Mouse (Mus musculus) spleen, postnatal 10 days (tissue): Measurements from ENCODE around the gene 4632433K11Rik.
"Not testable (repeated sequence)": the region's sequence is repeated elsewhere in the genome, so short reads cannot be mapped to it uniquely, and the experiment has no call there.

ENCODE experiments used
- DNase-seq, 2 experiments: peaks; one replicate each; pipeline ENCODE4 v3.0.0; 2021 to 2022; ENCODE audit warnings: low spot score in 2 of 2

The 4632433K11Rik gene

DNA sequence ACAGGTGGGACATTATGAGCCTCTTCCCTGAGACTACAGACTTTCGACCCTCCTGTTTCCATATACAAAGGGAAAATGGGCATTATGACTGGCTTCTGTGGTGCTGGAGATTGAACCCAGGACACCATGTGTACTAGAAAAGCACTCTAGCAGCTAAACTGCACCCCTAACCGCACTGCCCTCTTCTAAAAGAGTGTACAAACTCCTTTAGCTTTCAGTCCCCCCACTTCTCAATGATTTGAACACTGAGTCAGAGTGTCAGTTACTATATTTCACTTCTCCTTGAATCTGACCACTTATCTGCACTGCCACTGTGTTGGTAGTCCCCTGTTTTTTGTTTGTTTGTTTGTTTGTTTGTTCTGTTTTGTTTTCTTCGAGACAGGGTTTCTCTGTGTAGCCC is at the start of gene 4632433K11Rik:
4632433K11Rik (plus strand) TSS at position 301 of the 400 bp plus-strand sequence.
- no peak for DNase-seq

DNA sequence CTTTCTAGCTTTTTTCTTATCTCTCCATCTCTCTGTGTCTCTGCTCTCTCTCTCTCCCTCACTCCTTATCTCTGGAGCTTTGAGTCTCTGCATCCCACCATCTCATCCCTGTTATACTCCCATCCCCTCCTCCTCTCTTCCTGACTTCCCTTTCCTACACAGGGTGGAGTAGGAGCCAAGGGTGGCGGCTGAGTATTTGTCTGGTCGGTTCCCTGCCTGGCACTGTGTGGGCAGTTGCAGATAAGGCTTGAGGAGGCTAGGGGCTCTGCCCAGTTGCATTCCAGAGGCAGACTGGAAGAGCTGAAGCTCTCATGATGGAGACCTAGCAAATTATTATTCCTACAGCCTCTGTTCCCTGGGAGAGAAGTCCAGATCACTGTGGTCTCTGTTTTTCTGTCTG is 45.7 kb upstream of the 4632433K11Rik start:
- no peak for DNase-seq

DNA sequence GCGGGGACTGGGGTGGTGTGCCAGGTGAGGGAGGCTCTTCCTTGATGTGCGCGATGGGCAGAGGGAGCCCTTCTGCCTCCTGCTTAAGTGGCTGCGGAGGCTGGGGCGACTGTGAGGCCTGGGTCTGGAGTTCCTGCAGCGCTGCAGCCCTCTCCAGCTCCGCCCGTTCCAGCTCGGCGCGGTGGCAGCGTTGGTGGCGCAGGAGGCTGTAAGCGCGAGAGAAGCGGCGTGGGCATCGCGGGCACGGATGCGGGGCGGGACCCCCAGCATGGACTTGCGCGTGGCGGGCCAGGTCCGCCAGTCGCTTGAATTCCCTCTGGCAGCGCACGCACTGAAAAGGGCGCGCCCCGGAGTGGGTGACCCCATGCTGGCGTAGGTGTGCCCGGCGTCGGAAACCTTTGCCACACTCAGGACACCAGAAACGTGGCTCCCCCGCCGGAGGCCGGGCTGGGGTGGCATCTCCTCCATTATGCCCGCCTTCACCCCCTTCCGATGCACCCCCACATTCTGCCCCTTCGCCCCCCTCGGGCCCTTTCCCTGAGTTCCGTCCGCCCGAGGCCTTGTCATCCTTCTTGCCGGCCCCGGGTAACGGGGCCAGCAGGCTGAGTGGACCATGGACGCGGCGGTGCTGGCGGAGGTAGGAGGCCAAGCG is 40.4 kb upstream of the 4632433K11Rik start:
- no peak for DNase-seq

DNA sequence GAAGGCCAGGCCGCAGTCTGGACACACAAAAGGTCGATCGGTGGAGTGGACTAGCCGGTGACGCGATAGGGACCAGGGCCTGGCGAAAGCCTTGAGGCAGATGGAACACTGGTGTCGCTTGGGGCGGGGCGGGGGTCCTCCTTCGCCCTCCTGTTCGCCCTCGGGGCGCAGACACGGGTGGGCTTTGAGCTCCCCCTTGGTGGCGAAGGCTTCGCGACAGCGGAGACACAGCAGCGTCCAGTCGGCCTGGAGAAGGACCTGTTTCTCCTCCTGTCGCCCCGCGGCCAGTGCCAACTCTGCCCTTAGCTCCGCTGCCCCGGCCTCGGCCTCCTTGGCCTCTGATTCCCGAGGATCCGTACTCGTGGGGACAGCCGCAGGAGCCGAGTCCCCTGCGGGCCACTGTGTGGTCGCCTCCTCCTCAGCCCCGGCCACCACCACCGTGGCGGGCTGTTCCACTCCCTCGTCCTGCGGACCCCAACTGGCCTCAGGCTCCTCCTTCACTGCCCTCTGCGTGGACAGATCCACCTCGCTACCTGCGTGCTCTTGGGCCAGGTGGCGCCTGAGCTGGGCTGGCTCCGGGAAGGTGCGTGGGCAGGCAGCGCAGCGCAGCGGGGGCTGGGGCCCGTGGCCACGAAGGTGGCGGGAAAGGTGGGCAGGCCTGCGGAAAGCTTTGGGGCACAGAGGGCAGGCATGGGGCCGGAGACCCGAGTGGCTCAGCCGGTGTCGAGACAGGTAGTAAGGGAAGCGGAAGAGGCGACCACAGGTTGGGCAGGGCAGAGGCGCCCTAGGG is 39.7 kb upstream of the 4632433K11Rik start:
- no peak for DNase-seq

DNA sequence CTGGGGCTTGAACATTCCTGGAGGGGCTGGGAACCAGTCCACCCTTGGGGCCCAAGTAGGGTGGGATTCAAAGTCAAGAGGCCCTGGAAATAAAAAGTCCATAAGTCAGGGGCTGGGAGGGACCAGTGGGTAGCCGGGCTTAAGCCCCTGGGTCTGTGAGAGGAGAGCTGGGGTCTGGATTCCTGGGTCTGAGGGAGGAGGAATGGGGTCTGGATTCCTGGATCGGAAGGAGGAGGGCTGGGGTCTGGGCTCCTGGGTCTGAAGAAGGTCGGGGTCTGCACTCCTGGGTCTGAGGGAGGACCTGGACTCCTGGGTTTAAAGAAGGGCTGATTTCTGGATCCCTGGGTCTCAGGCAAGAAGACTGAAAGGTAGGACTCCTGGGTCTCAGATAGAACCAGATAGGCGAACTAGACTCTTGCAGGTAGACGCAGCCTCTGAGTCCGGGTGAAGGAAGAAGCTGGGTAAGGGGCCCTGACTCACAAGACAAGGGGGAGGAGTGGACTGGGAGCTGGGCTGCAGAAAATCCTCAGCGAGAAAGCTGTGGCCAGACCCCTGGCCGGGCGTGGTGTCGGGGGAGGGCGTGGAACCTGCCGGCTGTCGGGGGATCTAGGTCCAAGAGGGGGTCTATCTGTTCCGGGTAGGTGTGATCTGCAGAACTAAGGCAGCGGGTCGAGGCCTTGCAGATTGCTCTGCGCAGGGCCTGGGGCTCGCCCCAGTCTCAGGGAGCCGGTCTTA is 38.5 kb upstream of the 4632433K11Rik start:
- DNase-seq = no peak

DNA sequence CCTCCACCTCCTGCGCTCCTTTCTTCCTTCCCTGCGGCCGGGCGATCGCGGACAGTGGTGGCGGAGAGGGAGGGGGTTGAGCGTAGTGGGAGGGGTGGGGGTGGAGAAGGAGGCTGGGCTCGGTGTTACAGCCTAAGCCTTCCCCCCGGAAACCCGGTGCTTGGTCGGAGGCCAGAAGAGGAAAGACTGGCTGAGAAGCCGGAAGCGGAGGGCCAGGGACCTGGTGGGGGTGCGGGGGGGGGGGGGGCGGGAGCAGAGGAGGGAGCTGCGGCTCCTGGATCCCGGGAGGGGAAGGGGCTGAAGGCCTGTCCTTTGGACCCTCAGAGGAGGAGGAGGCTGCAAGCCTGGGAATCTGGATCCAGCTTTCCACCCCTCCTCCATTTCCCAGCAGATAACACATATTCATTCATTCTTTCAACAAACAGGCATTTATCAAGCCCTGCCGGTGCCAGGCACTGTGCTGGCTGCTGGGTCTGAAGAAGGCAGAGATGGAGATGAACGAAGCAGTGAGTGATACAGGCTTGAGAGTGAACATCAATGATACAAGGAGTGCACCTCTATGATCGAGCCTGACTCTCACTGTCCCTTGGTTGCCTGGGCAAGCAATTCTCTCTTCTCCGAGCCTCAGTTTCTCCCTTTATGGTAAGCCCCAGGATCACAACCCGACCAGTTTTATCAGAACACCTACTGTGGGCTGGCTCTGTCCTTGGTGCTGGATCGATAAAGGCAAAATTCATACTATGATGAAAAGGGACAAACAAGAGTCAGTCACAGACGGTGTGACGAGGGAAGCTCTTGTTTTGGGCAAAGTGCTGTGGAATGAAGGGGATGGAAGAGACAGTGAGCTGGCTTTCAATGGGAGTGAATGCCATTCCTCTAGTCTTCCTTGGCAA is 37.7 kb upstream of the 4632433K11Rik start, which contains the start of gene Zfp579:
Zfp579 (minus strand) TSS at position 156 of the 893 bp plus-strand sequence.
- DNase-seq = peak; percentile 39 to 82

DNA sequence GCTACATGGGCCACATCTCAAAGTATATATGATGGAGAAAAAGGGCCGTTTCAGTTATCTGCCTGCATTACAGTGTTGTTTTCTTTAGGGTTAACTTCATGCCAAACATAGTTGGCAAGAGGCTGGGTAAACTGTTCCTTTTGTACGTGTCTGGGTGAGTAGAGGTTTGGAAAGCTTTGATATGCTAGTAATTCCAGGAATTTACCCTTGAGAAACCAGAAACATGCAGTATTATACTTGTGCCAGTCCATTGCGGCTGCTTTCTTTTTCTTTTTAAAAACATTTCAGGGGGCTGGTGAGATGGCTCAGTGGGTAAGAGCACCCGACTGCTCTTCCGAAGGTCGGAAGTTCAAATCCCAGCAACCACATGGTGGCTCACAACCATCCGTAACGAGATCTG is 37.0 kb upstream of the 4632433K11Rik start:
- DNase-seq = no peak

DNA sequence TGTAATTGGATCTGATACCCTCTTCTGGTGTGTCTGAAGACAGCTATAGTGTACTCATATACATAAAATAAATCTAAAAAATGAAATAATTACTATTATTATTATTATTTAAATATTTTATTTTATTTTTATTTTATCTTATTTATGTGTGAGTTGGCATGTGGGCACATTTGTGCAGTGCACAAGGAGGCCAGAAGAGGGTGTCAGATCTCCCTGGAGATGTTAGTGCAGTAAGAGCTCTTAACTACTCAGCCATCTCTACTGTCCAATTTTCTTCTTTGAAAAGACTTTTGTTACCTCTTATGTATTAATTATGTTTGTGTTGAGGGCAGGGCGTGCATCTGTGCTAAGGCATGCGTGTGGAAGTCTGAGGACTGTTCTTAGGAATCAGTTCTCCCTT is 34.0 kb upstream of the 4632433K11Rik start:
- peak in 1 of 2 experiments; percentile 53 for DNase-seq

DNA sequence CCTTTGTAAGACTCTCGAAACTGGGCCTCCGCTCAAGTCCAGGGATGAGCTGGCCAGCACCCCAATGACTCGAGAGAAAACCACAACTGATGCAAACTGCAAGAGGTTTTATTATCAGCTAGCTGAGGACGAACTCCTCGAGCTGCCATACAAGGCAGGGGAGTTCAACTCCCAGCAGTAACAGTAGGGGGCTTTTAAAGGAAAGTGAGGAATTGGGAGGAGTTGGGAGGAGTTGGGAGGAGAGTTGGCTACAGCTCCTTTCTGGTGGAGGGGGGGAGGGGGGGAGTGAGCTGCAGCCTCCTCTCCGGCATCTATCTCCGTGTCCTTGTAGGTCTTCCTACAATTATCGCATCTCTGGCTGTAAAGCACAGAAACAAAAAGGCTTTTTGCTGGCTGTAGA is 31.0 kb upstream of the 4632433K11Rik start:
- DNase-seq = not testable (repeated sequence)

DNA sequence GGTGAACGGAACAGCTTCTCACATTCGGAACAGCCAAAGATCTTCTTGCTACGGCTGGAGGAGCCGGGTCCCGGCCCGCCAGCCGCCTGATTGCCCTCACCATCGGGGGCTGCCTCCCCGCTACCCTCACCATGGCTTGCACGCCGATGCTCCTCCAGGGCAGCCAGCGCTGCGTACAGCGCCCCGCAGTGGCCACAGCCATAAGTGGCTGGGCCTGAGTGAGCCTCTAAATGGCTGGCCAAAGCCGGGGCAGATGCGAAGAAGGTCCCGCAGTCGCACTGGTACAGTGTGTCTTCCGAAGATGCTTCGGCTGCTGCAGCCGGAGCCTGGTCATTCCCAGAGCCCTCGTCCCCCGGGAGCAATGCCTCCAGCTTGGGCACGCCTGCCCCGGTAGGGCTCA is 25.7 kb upstream of the 4632433K11Rik start:
- no peak for DNase-seq

DNA sequence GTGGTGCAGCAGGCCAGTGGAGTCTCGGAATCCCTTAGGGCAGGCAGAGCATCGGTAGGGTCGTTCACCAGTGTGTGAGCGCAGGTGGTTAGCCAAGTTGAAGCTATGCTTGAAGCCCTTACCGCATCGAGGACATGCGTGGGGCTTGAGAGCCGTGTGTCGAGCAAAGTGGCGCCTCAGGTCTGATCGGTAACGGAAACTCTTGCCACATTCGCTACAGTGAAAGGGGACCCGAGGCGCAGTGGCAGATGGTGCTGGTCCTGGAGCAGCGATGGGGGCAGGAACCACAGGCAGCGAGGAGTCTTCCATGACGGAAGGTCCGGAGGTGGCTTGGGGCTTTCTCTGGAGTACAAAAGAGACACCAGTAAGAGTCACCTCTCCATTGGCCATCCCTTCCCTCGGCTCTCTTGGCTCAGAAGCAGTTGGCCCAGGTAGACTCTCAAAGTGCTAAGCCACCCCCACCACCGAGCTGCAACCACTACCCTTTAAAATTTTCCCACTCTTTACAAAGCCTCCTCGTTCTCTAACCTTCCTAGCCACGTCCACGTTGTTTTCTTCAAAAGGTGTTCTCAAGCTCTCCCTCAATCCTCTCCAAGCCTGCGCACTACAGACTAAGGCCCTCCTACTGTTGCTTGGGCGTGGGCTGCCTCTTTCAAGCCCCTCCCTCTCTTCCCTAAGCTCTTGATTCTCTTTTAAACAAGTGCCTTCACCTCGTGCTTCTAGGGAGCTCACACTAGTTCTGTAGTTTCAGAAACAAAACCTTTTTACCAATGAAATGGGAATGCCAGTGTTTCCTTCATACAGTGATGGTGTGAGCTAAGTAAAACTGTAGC is 21.0 kb upstream of the 4632433K11Rik start:
- no peak for DNase-seq

DNA sequence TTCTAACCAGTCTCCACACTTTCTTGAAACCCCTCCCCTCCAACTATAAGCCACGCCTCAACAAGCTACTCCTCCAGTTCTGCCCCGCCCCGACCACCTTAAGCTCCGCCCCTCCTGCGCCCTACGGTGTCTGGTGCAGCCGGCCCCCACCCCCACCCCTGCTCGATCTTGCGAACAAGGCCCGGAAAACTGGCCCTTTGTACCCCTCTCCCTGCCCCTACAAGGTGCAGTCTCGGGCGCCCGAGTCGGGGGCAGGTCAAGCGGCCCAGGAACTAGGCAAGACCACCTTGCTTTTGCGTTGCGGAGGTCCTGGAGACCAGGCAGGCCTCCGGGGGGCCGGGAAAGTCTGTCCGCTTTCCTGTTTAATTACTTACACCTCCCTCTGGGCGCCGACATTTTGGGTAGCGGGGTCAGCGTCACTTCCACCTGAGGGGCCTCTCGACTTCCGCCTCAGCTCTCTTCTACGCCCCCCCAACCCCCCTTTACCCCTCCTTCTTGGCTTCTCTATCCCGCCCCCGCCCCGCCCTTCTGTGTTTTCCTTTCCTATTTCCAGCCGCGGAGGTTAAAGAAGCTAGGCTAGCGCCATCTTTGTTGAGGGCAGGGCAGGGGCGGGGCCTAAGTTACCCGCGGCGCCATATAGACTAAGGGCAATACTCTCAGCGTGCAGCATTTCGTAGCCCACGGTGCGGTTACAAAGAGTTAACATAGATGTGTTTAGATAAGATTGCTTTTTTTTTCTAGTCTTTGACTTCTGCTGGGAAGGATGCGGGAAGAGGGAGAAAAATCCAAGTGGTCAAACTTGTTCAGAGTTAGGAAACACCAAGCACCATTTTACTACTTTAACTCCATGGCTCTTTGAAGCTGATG is 19.4 kb upstream of the 4632433K11Rik start, which contains the start of the genes Zfp524 and Fiz1:
Zfp524 (plus strand) TSS at position 165 of the 867 bp plus-strand sequence.
Fiz1 (minus strand) TSS at position 447 of the 867 bp plus-strand sequence.
- peak; percentile 97 for DNase-seq

DNA sequence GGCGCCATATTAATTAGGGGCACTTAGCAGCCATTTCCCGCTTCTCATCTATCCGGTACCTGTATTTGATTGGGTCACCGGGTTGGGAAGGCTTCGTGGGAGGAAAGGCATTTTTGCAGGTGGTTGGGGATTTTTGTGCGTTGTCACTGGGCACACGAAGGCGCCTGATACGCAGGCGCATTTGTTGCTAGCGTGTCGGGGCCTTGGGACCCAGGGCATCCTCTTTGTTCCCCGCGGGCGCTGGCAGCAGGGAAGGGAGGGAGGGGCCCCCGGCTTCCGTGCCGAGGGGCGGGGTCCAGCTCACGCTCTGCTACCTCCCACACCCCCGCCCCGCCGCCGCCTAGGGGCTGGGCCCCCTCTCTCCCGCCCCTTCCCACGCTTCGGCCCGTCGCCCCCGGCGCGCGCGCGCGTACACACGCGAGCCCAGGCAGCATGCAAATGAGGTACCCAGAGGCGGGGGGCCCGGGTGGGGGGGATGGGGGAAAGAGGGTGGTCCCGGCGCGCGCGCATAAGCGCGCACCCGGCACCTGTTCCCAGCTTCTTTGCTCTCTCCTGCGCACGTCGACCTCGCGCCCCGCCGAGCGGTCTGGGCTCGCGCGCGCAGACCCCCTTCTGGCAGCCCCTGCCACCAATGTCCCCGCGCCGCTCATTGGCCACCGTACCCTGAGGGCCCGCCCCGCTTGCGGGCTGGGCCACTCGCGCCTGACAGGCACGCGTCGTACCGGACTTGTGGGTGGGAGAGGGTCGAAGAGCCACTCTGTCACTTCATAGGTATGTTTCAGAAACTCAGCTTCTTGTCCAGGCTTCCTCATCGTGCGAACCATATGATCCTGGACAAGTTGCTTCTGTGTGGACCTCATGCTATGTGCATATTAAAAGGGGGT is 18.6 kb upstream of the 4632433K11Rik start, which contains the start of gene Gm44973:
Gm44973 (plus strand) TSS at position 379 of the 884 bp plus-strand sequence.
- peak; percentile 86 to 92 for DNase-seq

DNA sequence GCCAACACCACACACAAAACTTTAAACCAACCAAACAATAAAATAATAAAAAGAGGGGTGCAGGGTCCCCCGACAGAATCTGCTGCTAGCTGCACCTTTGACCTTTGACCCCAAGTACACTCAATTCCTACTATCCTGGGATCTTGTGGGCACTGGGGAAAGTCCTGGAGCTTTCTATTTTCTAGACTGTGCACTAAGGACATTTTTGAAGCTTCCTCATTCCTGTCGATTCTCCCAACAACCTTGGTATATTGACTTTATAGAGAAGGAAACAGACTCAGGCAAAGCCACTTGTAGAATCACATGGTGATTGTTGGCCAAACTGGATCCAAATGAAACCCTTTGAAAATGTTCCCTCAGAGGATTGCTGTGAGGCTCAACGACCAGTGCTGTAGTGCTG is 17.9 kb upstream of the 4632433K11Rik start:
- no peak for DNase-seq

DNA sequence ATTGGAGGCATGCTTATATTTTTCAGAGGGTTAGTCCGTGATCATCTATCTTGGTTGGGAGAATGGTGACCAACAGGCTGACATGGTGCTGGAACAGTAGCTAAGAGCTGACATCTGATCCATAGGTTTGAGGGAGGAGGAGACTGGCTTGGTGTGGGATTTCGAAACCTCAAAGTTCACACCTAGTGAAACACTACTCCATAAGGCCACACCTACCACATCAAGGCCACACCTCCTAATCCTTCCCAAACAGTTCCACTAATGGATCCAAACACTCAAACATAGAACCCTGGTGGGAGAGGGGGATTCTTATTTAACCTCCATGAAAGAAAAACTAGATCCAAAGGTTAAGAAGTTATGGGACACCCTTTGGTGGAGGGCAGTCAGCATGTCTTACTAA is 17.0 kb upstream of the 4632433K11Rik start:
- DNase-seq = no peak

DNA sequence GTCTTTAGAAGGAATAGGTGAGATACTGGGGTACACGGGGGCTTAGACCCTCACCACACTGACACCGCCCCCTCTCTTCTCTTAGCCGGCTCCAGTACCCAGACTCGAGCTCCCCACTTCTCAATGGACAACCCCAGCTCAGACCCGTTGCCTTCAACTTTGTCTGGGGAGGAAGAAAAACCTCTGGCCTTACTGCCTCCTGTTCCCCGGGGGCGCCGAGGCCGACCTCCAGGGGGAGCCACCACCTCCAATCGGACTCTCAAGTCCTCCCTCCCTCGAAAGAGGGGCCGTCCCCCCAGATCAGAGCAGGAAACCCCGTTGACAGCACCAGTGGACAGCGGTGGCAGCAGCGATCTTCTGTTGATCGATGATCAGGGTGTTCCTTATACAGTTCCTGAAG is 16.6 kb upstream of the 4632433K11Rik start:
- DNase-seq = peak in 1 of 2 experiments; percentile 55

DNA sequence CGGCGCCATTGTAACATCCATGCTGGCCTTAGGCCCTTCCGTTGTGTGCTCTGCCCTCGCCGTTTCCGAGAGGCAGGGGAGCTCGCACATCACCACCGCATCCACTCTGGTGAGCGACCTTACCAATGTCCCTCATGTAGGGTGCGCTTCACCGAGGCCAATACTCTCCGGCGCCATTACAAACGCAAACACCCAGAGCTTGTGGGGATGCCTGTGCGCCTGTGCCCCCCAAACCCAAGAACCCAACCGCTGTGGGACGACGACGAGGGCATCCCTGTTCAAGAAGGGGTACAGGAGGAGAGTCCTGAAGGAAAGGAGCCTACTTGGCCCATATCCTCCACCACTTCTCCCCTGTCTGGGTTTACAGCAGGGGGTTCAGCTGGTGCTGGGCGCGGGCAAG is 16.0 kb upstream of the 4632433K11Rik start:
- DNase-seq = no peak

DNA sequence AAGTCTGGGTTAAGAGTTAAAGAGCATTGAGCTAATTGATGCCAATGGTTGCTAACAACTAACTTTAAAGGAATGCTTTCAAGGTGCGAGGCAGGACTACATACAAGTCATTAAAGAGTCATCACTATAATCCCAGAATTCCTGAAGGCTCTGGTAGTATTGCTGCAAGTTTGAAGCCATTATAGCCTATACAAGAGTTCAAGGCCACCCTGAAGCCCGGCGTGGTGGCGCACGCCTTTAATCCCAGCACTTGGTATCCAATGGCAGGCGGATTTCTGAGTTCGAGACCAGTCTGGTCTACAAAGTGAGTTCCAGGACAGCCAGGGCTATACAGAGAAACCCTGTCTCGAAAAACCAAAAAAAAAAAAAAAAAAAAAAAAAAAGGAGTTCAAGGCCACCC is 14.3 kb upstream of the 4632433K11Rik start:
- not testable (repeated sequence) for DNase-seq
